Mouse (Mus musculus): ENCODE measurements around the gene Adgrv1. TPM values are rescaled to one million over a fixed set of nuclear protein-coding genes. Genes with fewer than 3 reads are reported as not detected.

Adgrv1 gene
- total and polyA plus RNA-seq, 3 experiments, result 0.17 to 0.44 (median 0.27) TPM

DNA sequence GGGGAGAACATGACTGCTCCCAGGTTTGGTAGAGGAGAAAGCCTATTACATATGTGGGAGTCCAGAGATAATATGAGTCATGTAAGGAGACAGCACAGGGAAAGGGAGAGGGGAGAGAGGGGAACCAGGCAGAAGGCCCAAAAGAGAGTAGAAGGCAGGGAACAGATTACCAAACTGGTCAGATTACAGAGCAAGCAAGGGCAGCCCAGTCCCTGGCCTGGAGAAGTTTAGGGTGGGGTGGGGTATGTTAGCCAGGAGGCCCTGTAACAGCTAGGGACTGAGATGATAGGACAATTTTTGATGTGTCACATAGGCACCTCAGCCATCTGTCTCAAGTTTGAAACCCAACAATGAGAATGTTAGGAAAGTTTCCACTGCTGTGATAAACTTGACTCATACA is 498.5 kb downstream of the Adgrv1 start:
- H3K9ac ChIP-seq (ENCODE audit: insufficient read depth, low read depth), result no peak overlapping the region
- no peak for TF ChIP-seq ZMIZ1 (IDR thresholded peaks at IDR 0.05; ENCODE audit: low read depth, low read length)
- TF ChIP-seq PAX5 (IDR thresholded peaks at IDR 0.05; ENCODE audit: low read length), result no peak
- TF ChIP-seq CTCF (conservative IDR thresholded peaks at IDR 0.05 in 1 of 2, IDR thresholded peaks at IDR 0.05 in 1 of 2; ENCODE audit: low read depth in 2 of 2, low read length in 2 of 2), result no peak
- TF ChIP-seq ETS1 (conservative IDR thresholded peaks at IDR 0.05; ENCODE audit: low read depth, low read length), result no peak
- no peak for TF ChIP-seq JUN (IDR thresholded peaks at IDR 0.05; ENCODE audit: insufficient read depth, low read depth, low read length)
- no peak for TF ChIP-seq MXI1 (IDR thresholded peaks at IDR 0.05; ENCODE audit: low read depth, low read length)
- no peak for TF ChIP-seq POLR2AphosphoS2 (IDR thresholded peaks at IDR 0.05; ENCODE audit: low read depth, low read length)
- TF ChIP-seq BHLHE40 (IDR thresholded peaks at IDR 0.05; ENCODE audit: low read depth, low read length), result no peak
- no peak for TF ChIP-seq POLR2A (IDR thresholded peaks at IDR 0.05; ENCODE audit: low read depth, low read length)
- no peak for TF ChIP-seq TBP (conservative IDR thresholded peaks at IDR 0.05; ENCODE audit: low read depth, low read length)
- TF ChIP-seq NELFE (IDR thresholded peaks at IDR 0.05; ENCODE audit: low read depth, low read length), result no peak
- TF ChIP-seq RAD21 (IDR thresholded peaks at IDR 0.05; ENCODE audit: low read depth, low read length), result no peak
- TF ChIP-seq USF1 (IDR thresholded peaks at IDR 0.05; ENCODE audit: low read depth, low read length), result no peak
- no peak for TF ChIP-seq JUND (conservative IDR thresholded peaks at IDR 0.05; ENCODE audit: low read depth, low read length)
- TF ChIP-seq KAT2A (IDR thresholded peaks at IDR 0.05; ENCODE audit: insufficient replicate concordance, low read length), result no peak
- no peak for TF ChIP-seq SMC3 (IDR thresholded peaks at IDR 0.05; ENCODE audit: low read depth, low read length)
- H3K27ac ChIP-seq (ENCODE audit: insufficient read depth, low read depth), result no peak overlapping the region
- no peaks in the 10 kb centered on the region for H3K79me2 ChIP-seq (replicated peaks; ENCODE audit: control insufficient read depth, extremely low read depth, insufficient read depth, poor library complexity, severe bottlenecking)
- H3K4me3 ChIP-seq (replicated peaks in 1 of 3; ENCODE audit: low read depth in 2 of 3, low read length in 2 of 3, poor library complexity in 1 of 3), result no peak overlapping the region
- H3K4me2 ChIP-seq (ENCODE audit: insufficient read depth, low read depth, poor library complexity, severe bottlenecking), result no peak overlapping the region
- dilution Hi-C loops (cut with MboI; ENCODE audit: extremely low pct_ligation_motif_present, extremely low pct_unique_long_range_greater_than_20kb, low sequenced_read_pairs) (no loop called here), in situ Hi-C loops (cut with MboI; ENCODE audit: low pct_ligation_motif_present, low pct_unique_long_range_greater_than_20kb, low sequenced_read_pairs) (no loop called here)
- H3K27me3 ChIP-seq (replicated peaks), result no peaks in the 10 kb centered on the region
- no peaks in the 10 kb centered on the region for H3K36me3 ChIP-seq (replicated peaks in 1 of 2; ENCODE audit: control insufficient read depth in 1 of 2, insufficient read depth in 1 of 2, low read length in 1 of 2)
- H3K9me3 ChIP-seq (replicated peaks; ENCODE audit: low read length), result no peaks in the 10 kb centered on the region
- H3K4me1 ChIP-seq (ENCODE audit: control insufficient read depth in 1 of 2, insufficient read depth in 2 of 2), result peaks cover 2 to 13% of the 10 kb centered on the region in 2 experiments; a peak in 2 of 4 replicates
- no peak for DNase-seq (ENCODE audit: extremely low read depth)

DNA sequence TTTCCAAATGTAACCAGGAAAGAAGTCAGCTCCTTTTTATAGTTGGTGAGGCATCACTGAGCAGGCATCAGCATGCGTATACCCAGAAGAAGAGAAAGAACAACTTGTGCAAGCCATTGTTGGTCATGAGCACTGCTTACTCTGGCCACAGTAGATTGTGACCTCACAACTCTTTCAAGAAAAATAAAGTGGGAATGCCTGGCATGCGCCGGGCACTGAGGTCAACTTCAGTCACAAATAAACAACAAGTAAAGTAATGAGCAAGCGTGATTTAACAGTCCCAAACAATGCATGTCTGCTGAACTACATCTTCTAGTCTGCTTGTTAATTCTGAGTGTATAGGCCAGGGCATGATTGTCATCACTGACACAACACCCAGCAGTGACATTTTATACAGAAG is 499.6 kb downstream of the Adgrv1 start:
- Histone ChIP-seq H3K27ac (ENCODE audit: insufficient read depth, low read depth) (no peak overlapping the region), H3K36me3 (replicated peaks in 1 of 2; ENCODE audit: control insufficient read depth in 1 of 2, insufficient read depth in 1 of 2, low read length in 1 of 2) (no peaks in the 10 kb centered on the region)
- in situ Hi-C loops (cut with MboI; ENCODE audit: low pct_ligation_motif_present, low pct_unique_long_range_greater_than_20kb, low sequenced_read_pairs), result no loop called here

More for the DNA sequence above, 499.6 kb downstream of the Adgrv1 start:
- H3K9me3 ChIP-seq (replicated peaks; ENCODE audit: low read length), result no peaks in the 10 kb centered on the region
- H3K79me2 ChIP-seq (replicated peaks; ENCODE audit: control insufficient read depth, extremely low read depth, insufficient read depth, poor library complexity, severe bottlenecking), result no peaks in the 10 kb centered on the region
- H3K27me3 ChIP-seq (replicated peaks), result no peaks in the 10 kb centered on the region
- H3K4me3 ChIP-seq (replicated peaks in 1 of 3; ENCODE audit: low read depth in 2 of 3, low read length in 2 of 3, poor library complexity in 1 of 3), result no peak overlapping the region
- DNase-seq (ENCODE audit: extremely low read depth), result no peak
- no peak for TF ChIP-seq MEF2A (IDR thresholded peaks at IDR 0.05; ENCODE audit: borderline replicate concordance, low read depth, low read length)
- no peak for TF ChIP-seq RCOR1 (conservative IDR thresholded peaks at IDR 0.05; ENCODE audit: low read depth, low read length)
- TF ChIP-seq SIN3A (IDR thresholded peaks at IDR 0.05; ENCODE audit: low read length), result no peak
- no peak for TF ChIP-seq NRF1 (IDR thresholded peaks at IDR 0.05; ENCODE audit: low read depth, low read length)
- TF ChIP-seq POLR2AphosphoS2 (IDR thresholded peaks at IDR 0.05; ENCODE audit: low read depth, low read length), result no peak
- no peak for TF ChIP-seq NELFE (IDR thresholded peaks at IDR 0.05; ENCODE audit: low read depth, low read length)
- no peak for TF ChIP-seq CHD1 (IDR thresholded peaks at IDR 0.05; ENCODE audit: low read depth, low read length)
- no peak for TF ChIP-seq ETS1 (conservative IDR thresholded peaks at IDR 0.05; ENCODE audit: low read depth, low read length)
- TF ChIP-seq EP300 (IDR thresholded peaks at IDR 0.05; ENCODE audit: low read length), result no peak
- no peak for TF ChIP-seq JUND (conservative IDR thresholded peaks at IDR 0.05; ENCODE audit: low read depth, low read length)
- H3K4me1 ChIP-seq (ENCODE audit: control insufficient read depth in 1 of 2, insufficient read depth in 2 of 2), result peaks cover 2 to 13% of the 10 kb centered on the region in 2 experiments; a peak in 2 of 4 replicates
- no peak overlapping the region for H3K4me2 ChIP-seq (ENCODE audit: insufficient read depth, low read depth, poor library complexity, severe bottlenecking)
- H3K9ac ChIP-seq (ENCODE audit: insufficient read depth, low read depth), result no peak overlapping the region
- dilution Hi-C loops (cut with MboI; ENCODE audit: extremely low pct_ligation_motif_present, extremely low pct_unique_long_range_greater_than_20kb, low sequenced_read_pairs), result no loop called here

Data from CH12.LX (cell line).